Mouse (Mus musculus): Measurements from ENCODE around the gene Iqgap2. TPM values are rescaled to one million over a fixed set of nuclear protein-coding genes. Genes with fewer than 3 reads are reported as not detected.

Iqgap2 gene
- polyA plus RNA-seq, 1 experiment, result 2.8 TPM

DNA sequence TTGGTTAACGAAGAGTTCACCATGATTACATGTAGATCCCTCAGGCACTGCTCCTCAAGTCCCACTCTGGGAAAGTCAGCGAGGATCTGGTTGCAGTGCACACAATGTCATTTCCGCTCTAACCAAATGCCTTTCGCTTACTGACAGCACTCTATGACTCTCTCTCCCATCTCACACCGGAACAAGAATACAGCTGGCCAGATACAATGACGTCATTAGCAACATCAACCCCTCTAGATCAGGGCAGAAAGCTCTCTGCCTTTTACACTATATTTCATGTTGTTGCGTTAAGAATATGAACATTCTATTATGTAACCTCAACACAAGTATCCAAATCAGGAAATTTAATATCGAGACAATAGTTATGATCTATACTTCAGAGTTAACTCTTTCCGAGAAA, 32.9 kb downstream of the Iqgap2 start:
- peaks cover 3% of the 10 kb centered on the region for H3K27me3 ChIP-seq (replicated peaks)
- H3K4me1 ChIP-seq, result peaks cover 21% of the 10 kb centered on the region
- TF ChIP-seq GATA1 (IDR thresholded peaks at IDR 0.05; ENCODE audit: borderline replicate concordance, low read length) (no peak), FLI1 (IDR thresholded peaks at IDR 0.05; ENCODE audit: low read length) (no peak)
- H3K4me3 ChIP-seq (replicated peaks), result no peak overlapping the region
- H3K36me3 ChIP-seq (replicated peaks; ENCODE audit: low read length), result no peaks in the 10 kb centered on the region
- no peaks in the 10 kb centered on the region for H3K9me3 ChIP-seq

GRCm38 (mm10) chr13:95855537-95855936, 36.2 kb downstream of the Iqgap2 start:
- Histone ChIP-seq H3K9me3 (no peaks in the 10 kb centered on the region), H3K4me1 (peaks cover 20% of the 10 kb centered on the region), H3K36me3 (replicated peaks; ENCODE audit: low read length) (no peaks in the 10 kb centered on the region), H3K4me3 (replicated peaks) (no peak overlapping the region), H3K27me3 (replicated peaks) (no peaks in the 10 kb centered on the region)
- TF ChIP-seq GATA1 (IDR thresholded peaks at IDR 0.05; ENCODE audit: borderline replicate concordance, low read length), result no peak
- TF ChIP-seq FLI1 (IDR thresholded peaks at IDR 0.05; ENCODE audit: low read length), result no peak

- Histone ChIP-seq H3K36me3 (replicated peaks; ENCODE audit: low read length) (no peaks in the 10 kb centered on the region), H3K4me3 (replicated peaks) (no peak overlapping the region), H3K27me3 (replicated peaks) (no peaks in the 10 kb centered on the region), H3K4me1 (peaks cover 16% of the 10 kb centered on the region), H3K9me3 (peaks cover 5% of the 10 kb centered on the region; the same call in 1 of the 2 replicates)
- TF ChIP-seq FLI1 (IDR thresholded peaks at IDR 0.05; ENCODE audit: low read length) (no peak), GATA1 (IDR thresholded peaks at IDR 0.05; ENCODE audit: borderline replicate concordance, low read length) (no peak)
These were observed 40.1 kb downstream of the Iqgap2 start for GRCm38 (mm10) chr13:95851611-95852010.

GRCm38 (mm10) chr13:95850451-95850850, 41.3 kb downstream of the Iqgap2 start:
- no peak for TF ChIP-seq FLI1 (IDR thresholded peaks at IDR 0.05; ENCODE audit: low read length)
- TF ChIP-seq GATA1 (IDR thresholded peaks at IDR 0.05; ENCODE audit: borderline replicate concordance, low read length), result no peak
- no peak overlapping the region for H3K4me3 ChIP-seq (replicated peaks)
- no peaks in the 10 kb centered on the region for H3K36me3 ChIP-seq (replicated peaks; ENCODE audit: low read length)

DNA sequence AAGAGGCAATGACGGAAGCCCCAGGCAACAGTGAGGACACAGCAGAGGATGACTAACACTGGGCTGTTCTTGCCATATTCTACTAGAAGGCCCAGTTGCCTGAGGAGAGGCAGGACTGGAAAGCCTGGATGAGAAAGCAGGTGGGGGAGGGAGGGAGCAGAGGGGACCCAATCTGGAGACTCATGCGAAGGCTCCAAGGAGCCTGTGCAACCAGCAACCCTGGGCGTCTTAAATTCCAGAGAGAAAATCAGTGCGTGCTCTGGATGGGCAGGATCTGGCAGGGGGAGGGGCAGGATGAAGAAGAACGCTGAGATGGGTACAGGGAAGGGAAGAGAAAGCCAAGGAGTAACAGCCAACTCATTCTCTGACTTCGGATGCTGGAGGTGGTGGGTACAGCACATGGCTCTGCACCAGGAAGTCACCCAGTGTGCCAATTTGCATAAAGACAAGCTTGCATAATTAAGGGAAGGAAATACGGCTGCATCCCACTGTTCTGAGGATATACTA, 42.2 kb downstream of the Iqgap2 start:
- no peak overlapping the region for H3K4me3 ChIP-seq (replicated peaks)
- peaks cover 15% of the 10 kb centered on the region for H3K4me1 ChIP-seq
- no peaks in the 10 kb centered on the region for H3K36me3 ChIP-seq (replicated peaks; ENCODE audit: low read length)
- H3K9me3 ChIP-seq, result peaks cover 5% of the 10 kb centered on the region; the same call in 1 of the 2 replicates
- no peaks in the 10 kb centered on the region for H3K27me3 ChIP-seq (replicated peaks)
- TF ChIP-seq FLI1 (IDR thresholded peaks at IDR 0.05; ENCODE audit: low read length), result no peak
- no peak for TF ChIP-seq GATA1 (IDR thresholded peaks at IDR 0.05; ENCODE audit: borderline replicate concordance, low read length)

More at GRCm38 (mm10) chr13:95850451-95850850, 41.3 kb downstream of the Iqgap2 start:
- Histone ChIP-seq H3K4me1 (peaks cover 16% of the 10 kb centered on the region), H3K9me3 (peaks cover 5% of the 10 kb centered on the region; the same call in 1 of the 2 replicates), H3K27me3 (replicated peaks) (no peaks in the 10 kb centered on the region)

DNA sequence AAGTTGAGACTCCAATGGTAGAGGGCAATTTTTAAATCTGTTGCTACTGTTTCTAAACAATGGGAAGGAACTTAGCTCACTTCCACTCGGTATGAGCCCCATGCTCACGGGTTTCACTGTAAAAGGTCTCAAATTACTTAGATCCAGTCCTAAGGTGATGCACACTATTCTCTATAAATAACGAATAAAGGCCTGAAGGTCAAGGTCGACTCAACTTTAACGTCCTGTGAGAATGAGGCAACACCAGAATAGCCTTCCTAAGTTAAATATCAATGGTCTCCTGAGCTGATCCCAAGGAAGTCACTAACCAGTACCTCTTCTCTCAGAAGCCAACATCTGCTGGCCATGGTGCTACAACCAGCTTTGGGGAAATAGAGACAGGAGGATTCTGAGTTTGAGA, 45.4 kb downstream of the Iqgap2 start:
- Histone ChIP-seq H3K4me1 (peaks cover 8% of the 10 kb centered on the region), H3K36me3 (replicated peaks; ENCODE audit: low read length) (no peaks in the 10 kb centered on the region), H3K27me3 (replicated peaks) (no peaks in the 10 kb centered on the region), H3K9me3 (peaks cover 5% of the 10 kb centered on the region; the same call in 1 of the 2 replicates), H3K4me3 (replicated peaks) (no peak overlapping the region)
- no peak for TF ChIP-seq FLI1 (IDR thresholded peaks at IDR 0.05; ENCODE audit: low read length)

GRCm38 (mm10) chr13:95844950-95845349, 46.8 kb downstream of the Iqgap2 start:
- H3K4me3 ChIP-seq (replicated peaks), result no peak overlapping the region
- TF ChIP-seq GATA1 (IDR thresholded peaks at IDR 0.05; ENCODE audit: borderline replicate concordance, low read length), result no peak
- TF ChIP-seq FLI1 (IDR thresholded peaks at IDR 0.05; ENCODE audit: low read length), result no peak
- H3K9me3 ChIP-seq, result peaks cover 5% of the 10 kb centered on the region; the same call in 1 of the 2 replicates
- H3K4me1 ChIP-seq, result peaks cover 12% of the 10 kb centered on the region
- no peaks in the 10 kb centered on the region for H3K36me3 ChIP-seq (replicated peaks; ENCODE audit: low read length)
- no peaks in the 10 kb centered on the region for H3K27me3 ChIP-seq (replicated peaks)

DNA sequence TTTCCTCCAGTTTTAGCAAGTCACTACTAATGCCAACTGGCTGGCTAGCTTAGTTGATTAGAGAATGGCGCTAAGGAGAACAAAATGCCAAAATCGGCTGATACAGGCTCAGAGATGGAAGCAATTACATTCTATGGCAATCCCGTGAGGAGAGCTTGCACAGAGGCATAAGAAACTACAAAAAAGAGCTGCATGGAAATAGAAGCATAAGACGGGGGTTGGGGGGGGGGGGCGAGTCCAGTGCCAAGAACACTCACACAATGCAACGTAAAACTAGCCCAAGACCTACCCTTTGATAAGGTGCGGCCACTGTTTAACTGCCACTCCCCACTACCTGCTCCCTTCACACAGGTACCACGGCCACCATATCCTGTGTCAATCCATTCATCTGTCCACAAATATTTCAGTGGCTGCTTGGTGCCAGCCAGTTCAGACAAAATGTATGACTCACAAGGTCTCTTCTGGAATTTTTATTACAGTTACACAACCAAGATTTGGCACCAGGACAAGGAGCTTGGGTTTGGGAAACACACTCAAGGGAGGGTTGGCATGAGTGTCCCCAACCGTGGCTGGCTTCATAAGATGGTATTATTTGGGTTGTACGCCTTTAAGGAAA, 48.2 kb downstream of the Iqgap2 start:
- TF ChIP-seq GATA1 (IDR thresholded peaks at IDR 0.05; ENCODE audit: borderline replicate concordance, low read length) (no peak), FLI1 (IDR thresholded peaks at IDR 0.05; ENCODE audit: low read length) (no peak)
- Histone ChIP-seq H3K36me3 (replicated peaks; ENCODE audit: low read length) (no peaks in the 10 kb centered on the region), H3K27me3 (replicated peaks) (no peaks in the 10 kb centered on the region), H3K9me3 (0 out of 2 replicates have a peak, but pooled peaks cover 2% of the 10 kb centered on the region), H3K4me1 (peaks cover 8% of the 10 kb centered on the region; the same call in 1 of the 2 replicates), H3K4me3 (replicated peaks) (no peak overlapping the region)

DNA sequence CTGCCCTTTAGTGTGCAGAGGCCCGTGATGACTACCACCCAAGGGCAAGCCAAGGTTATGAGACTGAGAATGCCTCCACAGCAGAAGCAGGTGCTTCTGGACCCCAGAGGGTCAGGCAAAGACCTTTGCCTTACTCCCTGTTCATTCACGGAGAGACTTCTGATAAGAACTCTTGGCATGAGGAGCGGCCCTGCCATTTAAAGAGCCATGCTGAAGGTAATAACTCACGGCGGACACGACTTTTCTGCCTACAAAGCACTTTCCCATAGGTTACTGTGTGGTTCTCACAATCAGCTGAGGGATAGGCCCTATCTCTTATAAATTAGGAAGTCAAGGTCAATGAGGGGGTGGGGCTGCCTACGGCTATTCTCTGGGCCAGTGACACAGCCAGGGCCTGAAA, 48.9 kb downstream of the Iqgap2 start:
- no peak overlapping the region for H3K4me3 ChIP-seq (replicated peaks)
- H3K4me1 ChIP-seq, result peaks cover 8% of the 10 kb centered on the region; the same call in 1 of the 2 replicates
- H3K27me3 ChIP-seq (replicated peaks), result no peaks in the 10 kb centered on the region
- no peaks in the 10 kb centered on the region for H3K36me3 ChIP-seq (replicated peaks; ENCODE audit: low read length)
- TF ChIP-seq GATA1 (IDR thresholded peaks at IDR 0.05; ENCODE audit: borderline replicate concordance, low read length) (no peak), FLI1 (IDR thresholded peaks at IDR 0.05; ENCODE audit: low read length) (no peak)
- no peaks in the 10 kb centered on the region for H3K9me3 ChIP-seq

DNA sequence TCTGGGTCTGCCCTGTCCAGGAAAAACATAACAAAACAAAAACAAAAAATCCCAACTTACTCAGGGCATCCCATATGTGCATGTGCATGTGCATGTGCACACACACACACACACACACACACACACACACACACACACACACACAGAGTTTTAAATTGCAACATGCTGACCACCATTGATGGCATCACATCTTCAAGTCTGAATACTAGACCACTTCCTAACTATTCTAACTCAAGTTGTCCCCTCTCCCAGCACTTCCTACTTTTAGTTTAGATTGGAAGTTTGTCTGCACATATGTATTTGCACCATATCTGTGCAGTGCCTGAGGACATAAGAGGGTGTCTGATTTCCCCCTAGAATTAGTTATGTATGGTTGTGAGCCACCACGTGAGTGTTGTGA, 49.8 kb downstream of the Iqgap2 start:
- no peaks in the 10 kb centered on the region for H3K36me3 ChIP-seq (replicated peaks; ENCODE audit: low read length)
- TF ChIP-seq FLI1 (IDR thresholded peaks at IDR 0.05; ENCODE audit: low read length) (no peak), GATA1 (IDR thresholded peaks at IDR 0.05; ENCODE audit: borderline replicate concordance, low read length) (no peak)
- no peak overlapping the region for H3K4me3 ChIP-seq (replicated peaks)
- H3K27me3 ChIP-seq (replicated peaks), result no peaks in the 10 kb centered on the region
- H3K9me3 ChIP-seq, result no peaks in the 10 kb centered on the region
- peaks cover 8% of the 10 kb centered on the region; the same call in 1 of the 2 replicates for H3K4me1 ChIP-seq

All from megakaryocyte, embryonic 14.5 days (primary cell).